Comparison of ENCODE assay signal across 8 mouse cellular contexts in genomic region chr17:10319685-10320455, GRCm38 (mm10). TPM values are rescaled to one million over a fixed set of nuclear protein-coding genes. Genes with fewer than 3 reads are reported as not detected.
DNase-seq lines count a peak whose midpoint lies in the region; ATAC-seq lines count a peak whose summit lies in the region.

Gene Qk, minus strand, starts transcription at chr17:10319854.

- no peaks in the 10 kb centered on the region for H3K9me3 ChIP-seq in heart, embryonic 13.5 days
- no peaks in the 10 kb centered on the region for H3K9me3 ChIP-seq in liver, embryonic 13.5 days (replicated peaks)
- no peaks in the 10 kb centered on the region for H3K9me3 ChIP-seq in stomach, embryonic 16.5 days (replicated peaks; ENCODE audit: control insufficient read depth, low read length)

- no peaks in the 10 kb centered on the region for H3K27me3 ChIP-seq in heart, embryonic 13.5 days (replicated peaks)
- H3K27me3 ChIP-seq in liver, embryonic 13.5 days: no peaks in the 10 kb centered on the region
- H3K27me3 ChIP-seq in stomach, embryonic 16.5 days (ENCODE audit: control insufficient read depth, insufficient read depth, low read length): no peaks in the 10 kb centered on the region

- peak within 1 kb of the TSS; percentile 100 for H3K27ac ChIP-seq in heart, embryonic 13.5 days (replicated peaks)
- H3K27ac ChIP-seq in liver, embryonic 13.5 days: peak within 1 kb of the TSS; percentile 91
- H3K27ac ChIP-seq in stomach, embryonic 16.5 days (ENCODE audit: low read length): peak within 1 kb of the TSS; percentile 99

- ATAC-seq in erythroid progenitor cell, adult 5-6 weeks (replicated peaks; ENCODE audit: low FRiP score, poor library complexity, severe bottlenecking): peak; percentile 63
- ATAC-seq in heart, embryonic 13.5 days (ENCODE audit: extremely low read depth, insufficient number of reproducible peaks, low FRiP score, low TSS enrichment): peak; percentile 82
- ATAC-seq in liver, embryonic 13.5 days (ENCODE audit: low read depth): peak; percentile 62
- ATAC-seq in stomach, embryonic 16.5 days (ENCODE audit: insufficient read depth, low FRiP score): peak; percentile 86

- DNase-seq in CD4-positive helper T cell, adult 2 months (ENCODE audit: low read depth, low spot score): peak; percentile 97
- peak; percentile 91 for DNase-seq in brain, embryonic 18.5 days (ENCODE audit: low read depth, low spot score)
- peak; percentile 97 for DNase-seq in kidney, postnatal 14 days
- peak; percentile 82 for DNase-seq in liver, embryonic 13.5 days
- DNase-seq in neural tube, embryonic 10.5 days (ENCODE audit: extremely low spot score, low spot score): peak; percentile 93

- H3K9ac ChIP-seq in heart, embryonic 13.5 days: peak within 1 kb of the TSS; percentile 100
- H3K9ac ChIP-seq in liver, embryonic 13.5 days: peak within 1 kb of the TSS; percentile 95
- H3K9ac ChIP-seq in stomach, embryonic 16.5 days (ENCODE audit: low read length): peak within 1 kb of the TSS; percentile 98

- H3K4me2 ChIP-seq in heart, embryonic 13.5 days: peak within 1 kb of the TSS; percentile 72
- H3K4me2 ChIP-seq in liver, embryonic 13.5 days: peak within 1 kb of the TSS; percentile 95
- peak within 1 kb of the TSS; percentile 72 for H3K4me2 ChIP-seq in stomach, embryonic 16.5 days (ENCODE audit: low read depth, low read length)

- peaks cover under 1% of the 10 kb centered on the region for H3K36me3 ChIP-seq in heart, embryonic 13.5 days
- no peaks in the 10 kb centered on the region for H3K36me3 ChIP-seq in liver, embryonic 13.5 days
- H3K36me3 ChIP-seq in stomach, embryonic 16.5 days (ENCODE audit: control insufficient read depth, insufficient read depth, low read length): no peaks in the 10 kb centered on the region

- peaks cover 36% of the 10 kb centered on the region for H3K4me1 ChIP-seq in heart, embryonic 13.5 days
- peaks cover 16% of the 10 kb centered on the region for H3K4me1 ChIP-seq in liver, embryonic 13.5 days (replicated peaks)
- H3K4me1 ChIP-seq in stomach, embryonic 16.5 days (ENCODE audit: control insufficient read depth, insufficient read depth, low read length): peaks cover 4% of the 10 kb centered on the region

- H3K4me3 ChIP-seq in heart, embryonic 13.5 days: peak within 1 kb of the TSS; percentile 95
- peak within 1 kb of the TSS; percentile 86 for H3K4me3 ChIP-seq in liver, embryonic 13.5 days (replicated peaks)
- peak within 1 kb of the TSS; percentile 89 for H3K4me3 ChIP-seq in stomach, embryonic 16.5 days (replicated peaks; ENCODE audit: low read length)

- WGBS in heart, embryonic 13.5 days: under 1% methylated on average over 84 of the region's 86 CpGs
- WGBS in liver, embryonic 13.5 days (ENCODE audit: insufficient replicate concordance): under 1% methylated on average over 82 of the region's 86 CpGs
- under 1% methylated on average over 86 of the region's 86 CpGs for WGBS in stomach, embryonic 16.5 days

RNA-seq across cellular contexts. Expression of gene Qk, which starts in this region (rescaled TPM):
- 154 and 211 TPM in 2 replicates for total RNA-seq in erythroid progenitor cell, adult 5-6 weeks (2015; ENCODE audit: low replicate concordance)
- 86.4 and 91.0 TPM in 2 replicates for total RNA-seq in erythroid progenitor cell, adult 5-6 weeks (2017; ENCODE audit: low replicate concordance)
- polyA plus RNA-seq in heart, embryonic 13.5 days (2015; fragmentation: Nextera tagmentation; extraction: Ambion mirVana): 32.9 and 37.0 TPM in 2 replicates
- 7.6 and 9.1 TPM in 2 replicates for polyA plus RNA-seq in liver, embryonic 13.5 days (2015; fragmentation: Nextera tagmentation; extraction: Ambion mirVana)
- 15.9 and 17.1 TPM in 2 replicates for polyA plus RNA-seq in stomach, embryonic 16.5 days (2015; fragmentation: Nextera tagmentation; extraction: Ambion mirVana)

Comparison
In these comparisons a context has a peak if more than half of its experiments do, and no peak if none do; other contexts are left out.
1. Peak in every context shown above with its lines: DNase-seq, ATAC-seq, H3K4me3 ChIP-seq and H3K27ac ChIP-seq.